Mouse (Mus musculus) adrenal gland, postnatal 4 days (tissue): ENCODE results near the gene Gm20816. TPM values are rescaled to one million over a fixed set of nuclear protein-coding genes. Genes with fewer than 3 reads are reported as not detected.
"Not testable (repeated sequence)": the region's sequence is repeated elsewhere in the genome, so short reads cannot be mapped to it uniquely, and the experiment has no call there.

ENCODE experiments used
- DNase-seq, 2 experiments: peaks; one replicate each; pipeline ENCODE4 v3.0.0; 2021 to 2022; ENCODE audit warnings: low spot score in 2 of 2, mixed read lengths in 2 of 2
- long read RNA-seq, 2 experiments: library from polyadenylated mRNA; stranded (forward); transcript quantifications; one replicate each; pipeline ENCODE4 v2.0.0; 2021
- total RNA-seq, 2 experiments: library from RNA; stranded (reverse); gene quantifications; 2 replicates each; pipeline ENCODE4 v1.2.3; 2021

The Gm20816 gene
- not detected for total RNA-seq
- long read RNA-seq, experiment 1: 0 reads
- long read RNA-seq, experiment 2: 0 reads

DNA sequence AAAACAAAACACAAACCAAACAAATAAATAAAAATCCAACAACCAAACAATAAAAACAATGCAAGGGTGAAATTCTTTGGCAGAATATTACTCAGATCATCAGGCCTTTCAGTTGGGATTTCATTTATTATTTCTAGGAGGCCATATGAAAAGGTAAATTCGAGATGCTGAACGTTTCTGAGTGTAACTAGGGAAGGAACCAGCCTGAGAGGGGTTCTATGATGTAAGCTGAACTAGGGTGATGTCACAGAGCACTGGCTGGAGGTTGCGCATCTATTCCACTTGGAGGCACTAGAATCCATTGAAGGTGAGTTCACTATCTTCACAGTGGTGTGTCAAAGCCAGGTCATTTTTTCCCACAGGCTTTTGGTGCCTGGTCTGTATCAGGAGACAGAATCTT lies at the start of gene Gm20816:
Gene Gm20816 (plus strand): TSS at position 301 of the 400 bp plus-strand sequence.
- not testable (repeated sequence) for DNase-seq

Other genes with a start within 250 kb of the Gm20816 start
- gene Gm20937, start 243.1 kb upstream of the Gm20816 start, total RNA-seq: not detected